Mouse (Mus musculus): Measurements from ENCODE around the gene Zfr2. TPM values are rescaled to one million over a fixed set of nuclear protein-coding genes. Genes with fewer than 3 reads are reported as not detected.
A peak's percentile ranks its signal among the peaks of the same experiment; 100 is the strongest.

Gene Zfr2
- total RNA-seq, 2 experiments from 2014 or later = 57.6 to 63.6 TPM

DNA sequence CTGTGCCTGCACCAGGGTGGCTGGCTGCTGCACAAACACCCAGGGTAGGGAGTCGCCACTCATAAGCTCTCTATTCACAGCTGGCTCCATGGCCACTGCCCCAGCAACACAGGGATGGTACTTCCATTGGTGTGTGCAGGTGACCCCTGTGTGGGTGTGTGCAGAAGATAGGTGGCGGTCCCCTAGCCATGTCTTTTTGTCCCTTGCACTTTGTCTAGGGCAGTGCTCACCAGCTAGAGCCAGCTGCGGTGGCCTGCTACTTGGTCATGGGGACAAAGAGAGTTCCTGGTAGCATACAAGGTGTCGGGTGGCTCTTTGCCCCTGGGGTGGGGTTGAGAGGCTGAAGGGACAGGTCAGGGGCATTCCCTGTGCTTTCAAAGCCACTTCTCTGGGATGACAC lies 11.2 kb downstream of the Zfr2 start:
- DNase-seq (ENCODE audit: low spot score in 2 of 2) = no peak

DNA sequence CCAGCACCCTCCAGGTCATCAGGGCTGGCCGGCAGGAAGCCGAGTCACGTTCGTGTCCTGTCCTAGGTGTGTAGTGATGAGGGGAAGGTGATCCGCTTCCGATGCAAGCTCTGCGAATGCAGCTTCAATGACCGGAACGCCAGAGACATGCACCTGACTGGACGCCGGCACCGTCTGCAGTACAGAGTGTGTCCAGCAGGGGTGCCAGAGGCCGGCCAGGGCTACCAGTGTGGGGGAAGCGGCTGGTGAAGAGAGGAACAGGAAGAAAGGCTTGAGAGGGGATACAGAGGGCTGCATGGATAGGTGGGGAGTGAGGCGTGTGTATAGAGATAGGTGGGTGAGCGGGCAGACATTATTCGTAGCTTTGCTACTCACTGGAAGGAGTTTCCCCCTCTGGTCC lies 11.6 kb downstream of the Zfr2 start:
- peak in 1 of 2 experiments; percentile 71 for DNase-seq (ENCODE audit: low spot score in 2 of 2)

DNA sequence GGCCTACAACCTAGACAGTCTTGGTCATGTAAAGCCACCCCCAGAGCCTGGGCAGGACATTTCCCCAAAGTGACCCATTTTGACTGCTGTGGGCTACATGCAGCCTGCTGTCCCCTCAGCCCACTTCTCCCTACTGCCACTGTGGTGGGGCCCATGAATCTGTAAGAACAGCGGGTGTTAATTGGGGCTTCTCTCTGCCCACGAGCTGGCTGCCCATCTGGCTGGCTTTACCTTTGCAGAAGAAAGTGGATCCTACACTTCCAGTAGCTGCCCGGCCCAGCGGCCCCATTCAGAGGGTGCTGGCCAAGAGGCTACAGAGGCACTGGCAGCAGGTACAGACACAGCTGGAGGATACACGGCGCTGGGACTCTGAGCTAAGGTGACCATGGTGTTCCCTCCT lies 12.2 kb downstream of the Zfr2 start:
- no peak for DNase-seq (ENCODE audit: low spot score in 2 of 2)

DNA sequence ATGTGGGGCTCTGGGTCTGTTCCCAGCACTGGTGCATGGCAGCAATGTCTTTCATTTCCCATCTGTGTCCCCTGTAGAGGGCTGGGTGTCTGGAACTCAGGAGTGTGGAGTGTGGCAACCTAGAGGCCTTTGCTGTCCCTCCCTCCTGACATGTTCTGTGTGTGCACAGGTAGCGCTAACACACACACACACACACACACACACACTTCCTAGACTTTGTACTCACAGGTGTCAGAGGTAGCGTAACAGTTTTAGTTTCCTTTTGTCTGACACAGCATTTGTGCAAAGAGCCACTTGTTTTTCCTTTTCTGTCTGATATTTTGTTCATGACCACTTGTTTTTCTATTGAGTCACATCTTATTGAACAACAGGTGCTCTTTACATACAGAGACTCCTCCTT lies 14.8 kb downstream of the Zfr2 start:
- no peak for DNase-seq (ENCODE audit: low spot score in 2 of 2)

DNA sequence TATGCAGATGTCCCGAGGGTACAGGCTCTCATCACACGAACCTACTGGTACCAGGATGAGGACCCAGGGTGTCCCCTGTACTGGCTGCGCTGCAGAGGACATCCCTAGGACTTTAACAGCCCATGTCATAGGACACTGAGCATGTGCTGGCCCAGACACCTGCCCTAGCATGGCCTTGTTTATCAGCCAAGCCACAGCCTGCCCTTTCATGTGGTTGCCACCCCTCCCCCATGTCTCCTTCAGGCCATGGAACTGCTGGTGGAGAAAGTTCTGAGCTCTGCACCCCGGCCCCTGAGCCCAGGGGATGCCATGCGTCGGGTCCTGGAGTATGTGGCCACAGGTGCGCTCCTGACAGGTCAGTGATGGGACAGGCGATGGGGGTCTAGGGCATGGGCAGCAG lies 16.5 kb downstream of the Zfr2 start:
- DNase-seq (ENCODE audit: low spot score in 2 of 2) = no peak

DNA sequence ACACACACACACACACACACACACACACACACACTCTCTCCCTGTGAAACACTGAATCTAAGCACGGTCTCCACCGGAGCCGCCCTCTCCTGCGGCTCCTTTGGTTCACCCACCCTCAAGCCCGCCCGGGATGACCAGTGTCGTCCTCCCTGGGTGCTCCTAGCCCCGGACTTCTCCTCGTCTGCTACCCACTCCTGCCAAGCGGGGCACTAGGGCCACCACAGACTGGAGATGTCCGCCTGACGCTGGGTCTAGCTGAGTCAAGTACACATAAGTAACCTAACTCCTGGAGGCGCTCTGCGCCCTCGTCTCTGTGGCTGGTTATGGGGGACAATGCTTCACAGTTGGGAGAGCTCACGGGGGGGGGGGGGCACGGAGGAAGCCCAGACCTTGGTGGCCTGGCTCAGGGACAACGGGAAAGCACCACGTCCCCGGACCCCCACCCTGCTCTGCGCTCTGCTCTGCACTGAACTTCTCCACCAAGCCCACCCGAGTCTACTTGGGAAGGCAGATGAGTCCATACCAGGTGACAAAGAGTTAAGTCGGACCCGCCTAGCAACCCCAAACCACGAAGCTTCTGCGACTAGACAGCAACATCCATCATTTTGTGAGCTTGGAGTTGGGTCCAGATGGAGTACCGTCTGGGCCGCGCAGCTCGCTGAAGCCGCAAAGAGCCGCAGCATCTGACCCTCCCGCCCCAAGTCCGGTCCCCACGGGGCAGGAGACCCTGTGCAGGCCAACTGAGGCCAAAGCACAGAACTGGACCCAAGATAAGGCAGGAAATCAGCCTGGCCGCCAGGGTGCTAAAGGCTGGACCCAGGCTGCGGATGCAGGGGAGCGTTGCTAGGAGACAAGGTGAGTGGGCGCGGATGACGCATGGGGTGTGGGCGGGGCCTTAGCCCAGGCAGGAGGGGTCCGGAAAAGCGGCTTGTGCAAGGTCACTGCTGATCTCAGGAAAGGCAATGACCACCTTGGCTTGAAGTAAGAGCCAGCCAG lies 19.8 kb downstream of the Zfr2 start, which contains the start of gene Matk:
Gene Matk (plus strand): TSS at position 512 of the 996 bp plus-strand sequence.
- DNase-seq (ENCODE audit: low spot score in 2 of 2) = peak; percentile 90 to 94

DNA sequence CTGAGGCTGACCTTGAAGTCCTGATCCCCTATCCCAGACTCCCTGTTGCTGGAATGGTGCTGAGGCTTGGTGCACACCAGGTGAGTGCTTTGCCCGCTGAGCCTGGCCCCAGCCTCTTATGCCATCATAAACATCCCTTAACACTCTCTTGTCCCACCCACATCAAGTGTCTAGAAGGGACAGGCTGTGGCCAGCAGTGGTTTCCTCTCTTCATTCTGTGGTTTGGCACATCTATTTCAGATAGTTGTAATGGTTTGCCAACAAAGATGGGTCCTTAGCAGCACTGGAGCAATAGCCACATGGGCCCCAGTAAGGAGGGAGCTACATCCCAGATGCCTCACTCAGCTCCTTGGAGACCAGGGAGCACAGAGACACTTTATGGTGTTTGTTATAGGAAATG lies 21.9 kb downstream of the Zfr2 start:
- no peak for DNase-seq (ENCODE audit: low spot score in 2 of 2)

DNA sequence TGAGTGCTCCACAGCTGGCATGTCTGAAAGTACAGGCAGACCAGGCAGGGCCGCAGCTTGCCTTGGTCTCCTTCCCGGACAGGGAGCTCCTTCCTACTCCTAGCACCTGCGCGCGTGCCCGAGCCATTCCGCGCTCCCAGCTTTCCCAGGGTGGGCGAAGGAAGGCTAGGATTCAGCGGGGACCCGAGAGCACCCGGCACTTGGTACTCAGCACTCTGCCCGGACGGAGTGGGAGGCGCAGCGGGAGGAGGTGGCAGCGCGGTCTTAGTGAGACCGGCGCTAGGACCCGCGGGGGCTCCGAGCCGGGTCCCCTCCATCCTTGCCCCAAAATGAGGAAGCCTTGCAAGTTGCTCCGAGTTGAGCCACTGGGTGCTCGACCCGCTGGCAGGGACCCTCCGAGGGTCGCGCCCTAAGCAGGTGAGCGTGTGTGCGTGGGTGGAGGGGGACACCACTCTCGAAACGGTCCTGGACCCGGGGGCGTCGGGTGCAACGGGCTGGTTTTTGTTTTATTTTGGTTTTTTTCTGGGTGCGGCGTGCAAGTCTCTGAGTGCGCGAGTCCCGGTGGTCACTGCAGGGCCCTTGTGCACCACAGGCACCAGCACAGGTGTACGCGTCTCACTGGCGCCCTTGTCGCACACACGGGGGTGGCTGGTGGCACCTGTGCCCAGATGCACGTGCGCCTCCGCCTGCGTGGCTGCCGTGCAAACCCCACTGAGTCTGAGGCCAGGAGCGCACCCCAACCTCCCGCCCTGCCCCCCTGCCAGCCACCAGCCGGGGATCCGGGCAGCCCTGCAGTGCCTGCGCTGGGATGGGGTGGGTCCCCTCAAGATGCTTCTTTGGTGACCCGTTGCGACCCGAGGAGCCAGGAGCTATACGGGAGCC lies 24.4 kb downstream of the Zfr2 start:
- peak in 1 of 2 experiments; percentile 51 for DNase-seq (ENCODE audit: low spot score in 2 of 2)

DNA sequence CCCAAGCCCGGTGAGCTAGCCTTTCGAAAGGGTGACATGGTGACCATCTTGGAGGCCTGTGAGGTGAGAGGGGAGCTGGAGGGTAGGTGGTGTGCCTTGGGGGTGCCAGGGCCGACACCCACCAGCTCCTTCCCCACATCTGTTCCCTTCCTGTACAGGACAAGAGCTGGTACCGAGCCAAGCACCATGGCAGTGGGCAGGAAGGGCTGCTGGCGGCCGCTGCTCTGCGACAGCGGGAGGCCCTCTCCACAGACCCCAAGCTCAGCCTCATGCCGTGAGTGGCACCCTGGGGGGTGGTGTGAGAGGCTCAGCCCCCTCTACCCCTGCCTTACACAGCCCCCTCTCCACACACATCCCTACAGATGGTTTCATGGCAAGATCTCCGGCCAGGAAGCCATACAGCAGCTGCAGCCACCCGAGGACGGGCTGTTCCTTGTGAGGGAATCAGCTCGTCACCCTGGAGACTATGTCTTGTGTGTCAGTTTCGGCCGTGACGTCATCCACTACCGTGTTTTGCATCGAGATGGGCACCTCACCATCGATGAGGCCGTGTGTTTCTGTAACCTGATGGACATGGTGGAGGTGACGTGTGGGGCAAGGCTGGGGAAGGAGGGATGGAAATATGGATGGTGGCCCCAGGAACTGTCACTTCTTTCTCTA lies 26.4 kb downstream of the Zfr2 start:
- DNase-seq (ENCODE audit: low spot score in 2 of 2) = peak in 1 of 2 experiments; percentile 51

DNA sequence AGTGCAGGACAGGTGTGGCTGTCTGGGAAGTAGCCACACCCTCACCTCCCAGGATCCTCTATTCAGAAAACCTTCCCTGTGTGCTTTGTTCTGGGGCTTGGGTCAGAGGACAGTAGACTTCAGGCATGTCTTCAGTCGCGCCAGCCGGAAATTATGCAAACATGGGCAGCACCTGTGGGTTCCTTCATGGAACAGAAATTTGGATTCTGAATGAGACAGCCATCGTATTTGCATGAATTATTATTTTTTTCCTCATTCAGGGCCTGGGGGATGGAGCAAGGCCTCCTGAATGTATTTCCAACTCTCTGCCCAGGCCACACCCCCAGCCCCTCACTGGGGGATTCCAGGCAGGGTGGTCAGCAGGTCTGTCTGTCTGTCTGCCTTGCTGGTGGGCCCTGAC lies 28.1 kb downstream of the Zfr2 start:
- no peak for DNase-seq (ENCODE audit: low spot score in 2 of 2)

DNA sequence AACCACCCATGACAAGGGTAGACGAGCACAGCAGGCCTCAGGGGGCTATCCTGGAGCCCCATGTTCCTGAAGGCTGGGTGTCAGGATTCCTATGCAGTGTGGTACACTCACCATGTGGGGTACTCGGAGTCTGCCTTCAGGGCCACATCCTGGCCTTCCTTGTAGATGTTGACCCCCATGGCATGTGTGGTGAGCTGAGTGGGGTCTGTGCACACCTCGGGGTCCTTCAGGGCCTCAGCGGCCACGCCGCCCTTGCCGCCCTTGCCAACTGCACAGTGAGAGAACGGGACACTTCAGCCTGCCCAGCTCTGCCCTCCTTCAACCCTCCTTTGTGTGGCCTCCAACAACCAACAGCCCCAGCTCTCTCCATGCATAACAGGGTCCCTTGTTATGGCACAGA lies 32.6 kb downstream of the Zfr2 start:
- no peak for DNase-seq (ENCODE audit: low spot score in 2 of 2)

DNA sequence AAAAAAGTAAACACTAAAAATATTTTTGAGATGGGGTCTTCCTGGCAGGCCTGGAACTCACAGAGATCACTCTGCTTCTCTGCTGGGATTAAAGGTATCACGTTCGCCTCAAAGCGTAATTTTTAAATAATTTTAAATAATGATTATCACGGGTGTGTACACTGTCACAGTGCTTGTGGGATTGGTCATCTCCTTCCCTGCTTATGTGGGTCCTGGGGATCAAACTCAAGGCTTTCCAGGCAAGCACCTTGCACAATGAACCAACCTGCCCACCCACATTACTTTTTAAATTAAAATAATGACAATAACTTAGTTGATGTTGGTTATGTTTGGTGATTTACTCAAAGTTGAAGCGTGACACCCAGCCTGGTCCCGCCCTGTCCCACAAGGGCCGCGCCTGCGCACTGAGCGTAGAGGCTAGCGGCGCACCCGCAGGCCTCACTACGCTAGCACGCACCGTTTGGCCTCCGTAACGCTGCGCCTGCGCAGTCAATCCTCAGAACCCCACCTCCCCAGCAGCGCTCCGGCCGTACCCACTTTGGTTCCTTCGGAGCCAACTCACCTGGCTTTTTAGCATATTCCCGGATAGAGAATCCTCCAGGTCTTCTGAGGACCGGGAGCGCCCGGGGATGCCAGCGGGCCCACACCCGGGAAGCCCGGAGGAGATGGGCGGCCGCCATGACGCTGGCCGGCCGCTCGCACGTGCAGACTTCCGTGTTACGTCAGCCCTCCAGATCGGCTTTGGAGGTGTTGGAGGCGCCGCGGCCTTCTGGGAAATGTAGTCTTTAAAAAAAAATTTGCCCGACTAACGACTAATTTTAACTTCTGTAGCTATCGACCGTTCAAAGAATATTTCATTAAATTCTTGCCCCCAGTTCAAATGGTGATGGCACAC lies 33.5 kb downstream of the Zfr2 start, which contains the start of the genes Mrpl54 and Apba3:
Gene Mrpl54 (minus strand): TSS at position 724 of the 895 bp plus-strand sequence.
Gene Apba3 (plus strand): TSS at position 750 of the 895 bp plus-strand sequence.
- peak; percentile 93 to 97 for DNase-seq (ENCODE audit: low spot score in 2 of 2)

DNA sequence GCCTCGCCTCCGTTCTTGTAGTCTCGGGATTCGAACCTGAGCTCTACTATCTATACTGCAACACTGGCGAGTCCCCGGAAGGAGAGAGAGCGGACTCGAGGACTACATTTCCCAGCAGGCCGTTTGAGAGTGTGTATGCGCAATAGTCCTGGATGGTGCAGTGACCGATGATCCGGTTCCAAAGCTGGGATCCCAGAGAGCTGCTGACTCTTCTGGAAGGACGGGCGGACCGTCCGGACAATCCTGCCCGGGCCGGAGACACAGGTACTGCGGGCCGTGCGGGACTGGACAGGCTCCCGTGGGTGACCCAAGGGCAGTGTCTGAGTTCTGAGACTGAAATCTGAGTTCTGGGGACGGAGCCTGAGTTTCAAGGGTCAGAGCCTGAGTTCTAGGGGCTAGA lies 35.1 kb downstream of the Zfr2 start:
- DNase-seq (ENCODE audit: low spot score in 2 of 2) = peak; percentile 78 to 92

DNA sequence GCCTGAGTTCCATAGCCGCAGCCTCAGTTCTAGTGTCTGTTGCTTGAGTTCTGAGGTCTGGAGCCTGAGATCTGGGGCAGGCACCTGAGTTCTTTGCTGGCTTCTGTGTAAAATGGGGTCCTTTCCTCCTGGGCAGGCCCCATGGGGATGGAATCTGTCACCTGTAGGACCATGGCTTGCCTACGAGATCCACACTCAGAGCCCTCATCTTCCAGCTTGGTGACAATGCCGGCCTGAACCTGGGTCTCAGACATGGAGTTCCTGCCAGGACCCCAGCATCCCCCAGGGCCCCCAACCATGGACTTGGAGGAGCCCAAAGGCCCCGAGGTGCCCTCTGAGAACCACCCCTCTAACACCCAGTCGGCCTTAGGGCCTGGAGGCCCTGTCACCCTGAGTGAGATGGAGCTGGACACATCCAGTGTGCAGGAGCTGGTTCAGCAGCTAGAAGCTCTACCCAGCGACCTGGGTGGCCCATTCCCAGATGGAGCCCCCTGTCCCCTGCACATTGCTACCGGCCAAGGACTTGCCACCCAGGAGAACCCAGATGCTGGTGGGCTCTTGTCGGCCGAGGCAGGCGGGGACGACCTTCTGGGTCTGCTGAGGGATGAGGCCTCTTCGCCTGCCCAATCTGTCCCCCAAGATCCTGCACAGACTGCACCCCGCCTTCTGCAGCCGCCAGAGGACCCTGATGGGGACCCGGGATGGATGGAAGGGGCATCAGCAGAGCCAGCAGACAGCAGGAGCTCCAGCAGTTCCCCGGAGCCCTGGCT lies 35.9 kb downstream of the Zfr2 start:
- no peak for DNase-seq (ENCODE audit: low spot score in 2 of 2)

DNA sequence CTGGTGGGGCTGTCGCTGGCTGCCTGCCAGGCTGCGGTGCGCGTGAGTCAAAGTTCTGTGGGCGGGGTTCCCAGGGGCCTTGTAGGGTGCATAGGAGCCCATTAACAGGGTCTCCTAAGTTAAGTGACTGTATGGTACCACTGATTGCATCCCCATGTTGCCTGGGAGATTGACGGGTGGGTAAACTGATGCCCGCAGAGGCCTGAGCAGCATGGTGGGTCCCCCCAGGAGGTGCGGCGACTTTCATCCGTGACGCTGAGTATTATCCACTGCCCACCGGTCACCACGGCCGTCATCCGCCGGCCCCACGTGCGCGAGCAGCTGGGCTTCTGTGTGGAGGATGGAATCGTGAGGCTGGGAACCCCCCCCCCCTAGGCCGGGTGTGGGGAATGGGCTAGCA lies 39.4 kb downstream of the Zfr2 start:
- DNase-seq (ENCODE audit: low spot score in 2 of 2) = no peak

DNA sequence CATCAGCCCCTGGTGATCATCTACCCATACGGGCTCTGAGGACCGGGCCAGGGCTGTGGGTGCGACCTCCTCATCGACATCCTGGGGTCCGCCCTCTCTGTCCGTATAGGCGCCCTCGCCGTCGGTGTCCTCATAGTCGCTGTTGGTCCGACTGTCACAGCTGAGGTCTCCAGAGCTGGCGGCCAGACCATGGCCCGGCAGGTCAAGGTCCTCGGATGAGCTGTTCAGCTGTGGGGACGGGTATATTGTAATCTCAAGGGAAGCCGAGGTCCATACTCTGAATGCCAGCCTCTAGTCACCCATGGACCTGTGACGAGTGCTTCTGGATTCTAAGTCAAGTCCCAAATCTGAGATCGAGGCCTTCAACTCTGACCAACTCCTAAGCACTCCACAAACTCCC lies 40.9 kb downstream of the Zfr2 start:
- DNase-seq (ENCODE audit: low spot score in 2 of 2) = no peak

DNA sequence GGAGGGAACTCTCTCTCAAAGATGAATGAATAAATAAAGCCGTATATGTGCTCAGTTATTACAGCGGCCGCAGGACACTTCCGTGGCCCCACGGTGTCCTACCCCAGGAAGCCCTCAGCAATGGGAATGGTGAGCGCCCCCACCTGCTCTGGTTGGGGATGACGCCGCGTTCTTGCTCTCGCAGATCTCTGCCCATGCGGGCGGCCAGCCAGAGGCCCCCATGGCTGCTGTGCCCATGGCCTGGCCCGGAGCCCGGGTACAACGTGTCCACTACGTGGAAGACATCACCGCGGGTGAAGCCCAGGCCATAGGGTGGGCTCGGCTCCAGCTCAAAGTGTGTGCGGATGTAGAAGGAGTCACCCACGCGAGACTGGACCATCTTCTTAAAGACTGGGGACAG lies 44.7 kb downstream of the Zfr2 start:
- no peak for DNase-seq (ENCODE audit: low spot score in 2 of 2)

DNA sequence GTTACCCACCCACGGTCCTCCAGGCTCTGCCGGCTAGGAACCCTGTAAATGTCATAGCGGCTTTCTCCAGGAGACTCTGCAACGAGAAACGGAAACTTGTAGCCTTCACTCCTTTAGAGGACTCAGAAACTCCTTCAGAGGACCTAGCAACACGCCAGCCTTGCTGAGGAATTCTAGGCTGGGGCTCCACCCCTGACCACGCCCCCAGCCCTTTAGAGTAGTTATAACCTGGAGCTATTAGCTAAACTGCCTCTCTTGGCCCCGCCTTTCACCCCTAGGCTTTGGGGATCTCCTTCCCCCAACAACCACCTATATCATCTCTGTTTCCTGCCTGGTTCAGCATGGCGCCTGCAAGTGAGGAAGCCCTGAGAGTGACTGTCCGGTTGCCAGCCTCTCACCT lies 46.5 kb downstream of the Zfr2 start:
- no peak for DNase-seq (ENCODE audit: low spot score in 2 of 2)

DNA sequence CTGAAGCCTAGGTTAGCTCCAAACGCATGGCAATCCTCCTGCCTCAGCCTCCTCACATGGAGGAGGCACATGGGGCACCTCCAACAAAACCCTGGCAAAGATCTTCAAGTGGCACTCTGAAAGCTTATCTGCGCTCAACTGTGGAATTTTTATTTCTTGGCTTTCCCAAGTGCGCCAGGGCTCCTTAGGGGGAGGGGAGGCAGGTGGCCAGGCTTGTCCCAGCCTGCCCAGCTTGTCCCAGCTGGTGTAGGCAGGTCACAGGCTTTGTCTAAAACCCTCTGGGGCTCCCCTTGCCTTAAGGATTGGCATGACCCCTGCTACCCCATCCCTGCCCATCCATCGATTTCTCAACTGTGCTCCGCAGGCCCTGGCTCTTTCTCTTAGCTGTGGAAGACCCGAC lies 51.2 kb downstream of the Zfr2 start:
- no peak for DNase-seq (ENCODE audit: low spot score in 2 of 2)

Measured in layer of hippocampus, adult 18-20 months (tissue).